Mouse (Mus musculus) right cerebral cortex, adult 2 months (tissue): ENCODE measurements around the gene Cd47.

Experiments
- DNase-seq, 2 experiments: peaks; one replicate each; pipeline ENCODE4 v3.0.0; 2021 to 2022; ENCODE audit warnings: low spot score in 2 of 2

Gene Cd47

GRCm38 (mm10) chr16:49868278-49868677 is 67.9 kb downstream of the Cd47 start:
- no peak for DNase-seq

GRCm38 (mm10) chr16:49873918-49874317 is 73.6 kb downstream of the Cd47 start:
- no peak for DNase-seq

- DNase-seq = no peak
Observed at GRCm38 (mm10) chr16:49874546-49874945, 74.2 kb downstream of the Cd47 start.

- DNase-seq = no peak
Observed at GRCm38 (mm10) chr16:49876291-49877030, 76.1 kb downstream of the Cd47 start.

GRCm38 (mm10) chr16:49877243-49877642 is 76.9 kb downstream of the Cd47 start:
- DNase-seq = no peak

GRCm38 (mm10) chr16:49878051-49878450 is 77.7 kb downstream of the Cd47 start:
- DNase-seq = no peak

GRCm38 (mm10) chr16:49886403-49887066 is 86.2 kb downstream of the Cd47 start:
- no peak for DNase-seq

- no peak for DNase-seq
Observed at GRCm38 (mm10) chr16:49887290-49887689, 87.0 kb downstream of the Cd47 start.

- no peak for DNase-seq
Observed at GRCm38 (mm10) chr16:49887811-49888564, 87.7 kb downstream of the Cd47 start.

- no peak for DNase-seq
Observed at GRCm38 (mm10) chr16:49889031-49889655, 88.8 kb downstream of the Cd47 start.

GRCm38 (mm10) chr16:49892252-49892651 is 91.9 kb downstream of the Cd47 start:
- no peak for DNase-seq

GRCm38 (mm10) chr16:49892945-49893344 is 92.6 kb downstream of the Cd47 start:
- no peak for DNase-seq

- DNase-seq = no peak
Observed at GRCm38 (mm10) chr16:49894624-49895023, 94.3 kb downstream of the Cd47 start.

GRCm38 (mm10) chr16:49896132-49896531 is 95.8 kb downstream of the Cd47 start:
- no peak for DNase-seq

GRCm38 (mm10) chr16:49901395-49901794 is 101.1 kb downstream of the Cd47 start:
- DNase-seq = no peak

GRCm38 (mm10) chr16:49902083-49902482 is 101.8 kb downstream of the Cd47 start:
- no peak for DNase-seq

- no peak for DNase-seq
Observed at GRCm38 (mm10) chr16:49904248-49904930, 104.1 kb downstream of the Cd47 start.

- no peak for DNase-seq
Observed at GRCm38 (mm10) chr16:49905041-49905440, 104.7 kb downstream of the Cd47 start.

GRCm38 (mm10) chr16:49905601-49906001 is 105.3 kb downstream of the Cd47 start:
- no peak for DNase-seq

- DNase-seq = no peak
Observed at GRCm38 (mm10) chr16:49906066-49906465, 105.7 kb downstream of the Cd47 start.

- DNase-seq = no peak
Observed at GRCm38 (mm10) chr16:49906940-49907339, 106.6 kb downstream of the Cd47 start.

- DNase-seq = no peak
Observed at GRCm38 (mm10) chr16:49907356-49907755, 107.0 kb downstream of the Cd47 start.
